Mouse (Mus musculus) neural tube, embryonic 15.5 days (tissue): ENCODE results near the gene Cenph. TPM values are rescaled to one million over a fixed set of nuclear protein-coding genes. Genes with fewer than 3 reads are reported as not detected.

Experiments used
- ATAC-seq: fragments of 200-750 bp; cut with Nextera tagmentation; 2 replicates; pipeline ENCODE4 v1.8.0; 2017; ENCODE audit warnings: mild to moderate bottlenecking, moderate TSS enrichment, moderate library complexity; ENCODE audit not compliant: low FRiP score
- H3K27ac ChIP-seq: fragments of 300-500 bp; sonication (generic); replicated peaks from 2 replicates; pipeline ENCODE4 v1.5.1; 2015; ENCODE audit warnings: mild to moderate bottlenecking, inconsistent platforms
- H3K27me3 ChIP-seq: fragments of 300-500 bp; sonication (generic); replicated peaks from 2 replicates; pipeline ENCODE4 v1.6.1; 2015; ENCODE audit warnings: inconsistent platforms
- H3K36me3 ChIP-seq: fragments of 300-500 bp; sonication (generic); 2 replicates; pipeline ENCODE4 v1.6.1; 2015; ENCODE audit warnings: inconsistent platforms
- H3K4me1 ChIP-seq: fragments of 300-500 bp; sonication (generic); 2 replicates; pipeline ENCODE4 v1.6.1; 2015; ENCODE audit warnings: inconsistent platforms
- H3K4me2 ChIP-seq: fragments of 300-500 bp; sonication (generic); 2 replicates; pipeline ENCODE4 v1.6.1; 2015; ENCODE audit warnings: inconsistent platforms, mild to moderate bottlenecking, moderate library complexity
- H3K4me3 ChIP-seq: fragments of 300-500 bp; sonication (generic); replicated peaks from 2 replicates; pipeline ENCODE4 v1.5.1; 2015; ENCODE audit warnings: mild to moderate bottlenecking, inconsistent platforms
- H3K9ac ChIP-seq: fragments of 300-500 bp; sonication (generic); replicated peaks from 2 replicates; pipeline ENCODE4 v1.6.1; 2015; ENCODE audit warnings: mild to moderate bottlenecking, inconsistent platforms
- H3K9me3 ChIP-seq: fragments of 300-500 bp; sonication (generic); replicated peaks from 2 replicates; pipeline ENCODE4 v1.6.1; 2016; ENCODE audit warnings: inconsistent platforms
- WGBS: fragments of 180-500 bp; shearing (Covaris S2); methylation state at CpG from one replicate; pipeline ENCODE4 v1.1.7; 2015; ENCODE audit warnings: mixed read lengths; 5-methylcytosine and 5-hydroxymethylcytosine counted together
- polyA plus RNA-seq: library from polyadenylated mRNA; unstranded; fragments of >200 nt; fragmentation: Nextera tagmentation; extraction: Ambion mirVana; gene quantifications from 2 replicates; pipeline ENCODE4 v1.2.1, GENCODE M21; 2015

Gene Cenph
- polyA plus RNA-seq, 1 experiment from 2014 or later = 5.9 TPM

GRCm38 (mm10) chr13:100785806-100786413, 10.2 kb upstream of the Cenph start:
- peak overlapping the region; percentile 36 for H3K9ac ChIP-seq
- ATAC-seq = peak; percentile 49; the same call in 1 of the 2 replicates
- H3K4me3 ChIP-seq = peak overlapping the region; percentile 56
- H3K4me1 ChIP-seq = peaks cover 5% of the 10 kb centered on the region
- H3K36me3 ChIP-seq = no peaks in the 10 kb centered on the region
- WGBS = under 1% methylated on average over 30 of the region's 30 CpGs
- no peaks in the 10 kb centered on the region for H3K9me3 ChIP-seq
- no peak overlapping the region for H3K27ac ChIP-seq
- no peaks in the 10 kb centered on the region for H3K27me3 ChIP-seq
- H3K4me2 ChIP-seq = peak overlapping the region; percentile 98

DNA sequence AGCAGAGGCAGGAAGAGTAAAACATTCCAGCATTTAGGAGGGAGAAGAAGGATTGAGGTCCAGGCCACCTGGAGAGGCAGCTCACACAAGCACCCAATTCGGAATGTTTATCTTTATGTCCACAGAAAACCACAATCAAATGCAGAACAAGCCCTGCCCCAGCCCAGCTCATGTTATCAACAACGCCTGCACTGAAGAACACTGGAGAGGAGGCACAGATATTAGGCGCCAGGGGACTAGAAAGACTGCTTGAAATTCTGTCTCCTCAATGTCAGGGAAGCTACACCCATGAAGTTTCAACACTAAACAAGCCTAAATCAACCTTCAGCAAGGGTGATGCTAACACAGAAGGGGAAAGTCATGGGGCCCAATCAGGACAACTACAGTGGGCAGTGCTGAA, 1.8 kb upstream of the Cenph start:
- no peak overlapping the region for H3K4me3 ChIP-seq
- no peaks in the 10 kb centered on the region for H3K27me3 ChIP-seq
- H3K4me1 ChIP-seq = peaks cover 15% of the 10 kb centered on the region
- H3K36me3 ChIP-seq = no peaks in the 10 kb centered on the region
- no peaks in the 10 kb centered on the region for H3K9me3 ChIP-seq
- no peak overlapping the region for H3K27ac ChIP-seq
- 82% methylated on average over 3 of the region's 3 CpGs for WGBS
- no peak overlapping the region for H3K9ac ChIP-seq
- H3K4me2 ChIP-seq = no peak overlapping the region
- no peak for ATAC-seq

DNA sequence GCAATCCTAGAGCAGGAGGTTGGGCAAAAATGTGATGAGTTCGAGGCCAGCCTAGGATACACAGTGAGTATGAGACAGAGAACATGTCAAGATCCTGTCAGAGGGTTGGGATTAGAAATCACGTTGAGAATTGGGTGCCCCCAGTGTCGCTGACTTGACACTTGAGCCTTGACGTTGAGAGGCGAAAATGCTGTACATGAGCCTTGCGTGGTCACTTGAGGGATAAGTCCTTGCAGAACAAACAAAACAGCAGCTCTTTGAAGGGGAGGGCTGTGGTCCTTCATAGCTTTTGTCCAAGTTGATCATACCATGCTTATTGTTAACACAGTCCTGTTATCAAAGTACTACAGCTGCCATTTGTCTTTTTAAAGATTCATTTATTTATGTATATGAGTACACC, 1.0 kb upstream of the Cenph start:
- H3K4me3 ChIP-seq = no peak overlapping the region
- no peaks in the 10 kb centered on the region for H3K27me3 ChIP-seq
- H3K9me3 ChIP-seq = no peaks in the 10 kb centered on the region
- ATAC-seq = no peak
- H3K4me1 ChIP-seq = peaks cover 15% of the 10 kb centered on the region
- no peak overlapping the region for H3K27ac ChIP-seq
- H3K9ac ChIP-seq = no peak overlapping the region
- peak overlapping the region; percentile 100; the same call in 1 of the 2 replicates for H3K4me2 ChIP-seq
- H3K36me3 ChIP-seq = no peaks in the 10 kb centered on the region
- 65% methylated on average over 6 of the region's 6 CpGs for WGBS

DNA sequence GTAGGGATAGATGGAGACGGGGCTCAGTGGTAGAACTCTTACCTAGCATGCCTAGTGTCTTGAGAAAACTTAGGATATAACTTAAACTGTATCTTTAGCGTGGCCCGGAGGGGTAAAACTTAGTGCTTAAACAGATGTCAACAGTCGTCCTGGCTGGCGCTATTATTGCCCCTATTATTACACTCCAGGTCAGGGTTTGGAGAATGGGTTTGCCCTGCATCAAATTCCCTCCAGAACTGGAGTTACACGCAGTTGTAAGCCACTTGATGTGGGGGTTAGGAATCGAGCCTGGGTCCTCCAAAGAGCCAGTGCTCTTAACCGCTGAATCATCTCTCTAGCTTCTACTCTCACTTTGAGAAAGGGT, 339 bp upstream of the Cenph start:
- Histone ChIP-seq H3K4me2 (peak overlapping the region; percentile 100), H3K9me3 (no peaks in the 10 kb centered on the region), H3K27me3 (no peaks in the 10 kb centered on the region), H3K4me1 (peaks cover 15% of the 10 kb centered on the region), H3K36me3 (no peaks in the 10 kb centered on the region), H3K27ac (peak overlapping the region; percentile 42), H3K4me3 (peak overlapping the region; percentile 68), H3K9ac (peak overlapping the region; percentile 60; the same call in 1 of the 2 replicates)
- WGBS = 12% methylated on average over 8 of the region's 8 CpGs
- ATAC-seq = no peak

- Histone ChIP-seq H3K9me3 (no peaks in the 10 kb centered on the region), H3K4me2 (peak overlapping the region; percentile 100), H3K4me1 (peaks cover 15% of the 10 kb centered on the region), H3K27me3 (no peaks in the 10 kb centered on the region), H3K27ac (no peak overlapping the region), H3K4me3 (peak overlapping the region; percentile 68; the same call in 1 of the 2 replicates), H3K9ac (no peak overlapping the region), H3K36me3 (no peaks in the 10 kb centered on the region)
- ATAC-seq = no peak
Observed at GRCm38 (mm10) chr13:100774704-100775103, 995 bp downstream of the Cenph start.

- WGBS = 95% methylated on average over 2 of the region's 2 CpGs
- Histone ChIP-seq H3K4me1 (no peaks in the 10 kb centered on the region), H3K27me3 (no peaks in the 10 kb centered on the region), H3K9me3 (no peaks in the 10 kb centered on the region), H3K36me3 (no peaks in the 10 kb centered on the region), H3K27ac (no peak overlapping the region), H3K9ac (no peak overlapping the region), H3K4me2 (no peak overlapping the region), H3K4me3 (no peak overlapping the region)
- ATAC-seq = no peak
Observed at GRCm38 (mm10) chr13:100755329-100755728, 20.4 kb downstream of the Cenph start.

DNA sequence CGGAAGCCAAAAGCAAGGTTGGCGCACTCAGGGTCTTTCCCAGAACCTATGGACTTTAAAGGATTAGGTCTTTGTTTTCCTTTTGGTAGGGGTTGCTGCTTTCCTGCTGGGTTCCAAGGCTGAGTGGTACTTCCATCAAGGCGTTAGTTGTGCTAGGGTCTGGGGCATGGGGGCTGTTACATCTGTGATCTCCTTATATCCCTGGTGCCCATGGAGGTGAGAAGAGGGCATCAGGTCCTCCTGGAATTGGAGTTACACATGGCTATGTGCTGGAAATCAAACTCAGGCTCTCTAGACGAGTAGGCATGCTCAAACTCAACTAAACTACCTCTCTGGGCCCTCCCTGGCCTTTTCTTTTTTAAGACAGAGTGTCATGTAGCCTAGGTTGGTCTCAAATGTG, 21.5 kb downstream of the Cenph start:
- 71% methylated on average over 4 of the region's 4 CpGs for WGBS
- no peaks in the 10 kb centered on the region for H3K27me3 ChIP-seq
- H3K9me3 ChIP-seq = no peaks in the 10 kb centered on the region
- no peak overlapping the region for H3K4me2 ChIP-seq
- no peaks in the 10 kb centered on the region for H3K4me1 ChIP-seq
- H3K4me3 ChIP-seq = no peak overlapping the region
- no peak overlapping the region for H3K9ac ChIP-seq
- no peak overlapping the region for H3K27ac ChIP-seq
- no peaks in the 10 kb centered on the region for H3K36me3 ChIP-seq
- no peak for ATAC-seq

- no peak for ATAC-seq
- no peaks in the 10 kb centered on the region for H3K27me3 ChIP-seq
- 88% methylated on average over 6 of the region's 6 CpGs for WGBS
- no peak overlapping the region for H3K27ac ChIP-seq
- H3K4me1 ChIP-seq = no peaks in the 10 kb centered on the region
- H3K9ac ChIP-seq = no peak overlapping the region
- H3K4me3 ChIP-seq = no peak overlapping the region
- H3K9me3 ChIP-seq = no peaks in the 10 kb centered on the region
- H3K36me3 ChIP-seq = no peaks in the 10 kb centered on the region
- H3K4me2 ChIP-seq = no peak overlapping the region
Observed at GRCm38 (mm10) chr13:100753011-100753410, 22.7 kb downstream of the Cenph start.

GRCm38 (mm10) chr13:100752529-100752928, 23.2 kb downstream of the Cenph start:
- Histone ChIP-seq H3K4me1 (no peaks in the 10 kb centered on the region), H3K4me2 (no peak overlapping the region), H3K27me3 (no peaks in the 10 kb centered on the region), H3K36me3 (no peaks in the 10 kb centered on the region), H3K27ac (no peak overlapping the region), H3K9me3 (no peaks in the 10 kb centered on the region), H3K4me3 (no peak overlapping the region), H3K9ac (no peak overlapping the region)
- ATAC-seq = no peak
- WGBS = 93% methylated on average over 8 of the region's 8 CpGs

GRCm38 (mm10) chr13:100751402-100751801, 24.3 kb downstream of the Cenph start:
- Histone ChIP-seq H3K36me3 (no peaks in the 10 kb centered on the region), H3K4me1 (no peaks in the 10 kb centered on the region), H3K27me3 (no peaks in the 10 kb centered on the region), H3K9ac (no peak overlapping the region), H3K4me3 (no peak overlapping the region), H3K27ac (no peak overlapping the region), H3K9me3 (no peaks in the 10 kb centered on the region), H3K4me2 (no peak overlapping the region)
- 86% methylated on average over 3 of the region's 3 CpGs for WGBS
- no peak for ATAC-seq

DNA sequence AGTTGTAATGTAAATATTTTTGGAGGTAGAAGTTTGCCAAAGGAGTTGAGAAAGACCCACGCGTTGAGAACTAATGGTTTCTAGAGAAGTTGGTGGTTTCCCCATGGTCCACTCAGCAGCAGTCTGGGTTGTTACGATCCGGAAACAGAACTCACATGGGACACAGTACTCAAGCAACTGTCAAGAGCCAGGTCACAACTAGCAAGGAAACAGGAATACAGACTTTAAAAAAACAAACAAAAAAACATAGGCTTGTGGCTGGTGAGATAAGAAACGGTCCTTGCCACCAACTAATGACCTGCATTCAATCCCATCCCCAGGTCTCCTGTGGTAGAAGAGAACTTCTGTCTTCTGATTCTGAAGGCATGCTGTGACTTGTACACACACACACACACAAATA, 24.9 kb downstream of the Cenph start:
- no peak overlapping the region for H3K27ac ChIP-seq
- no peak overlapping the region for H3K4me2 ChIP-seq
- no peak overlapping the region for H3K4me3 ChIP-seq
- no peaks in the 10 kb centered on the region for H3K4me1 ChIP-seq
- no peak for ATAC-seq
- H3K9me3 ChIP-seq = no peaks in the 10 kb centered on the region
- no peak overlapping the region for H3K9ac ChIP-seq
- 82% methylated on average over 5 of the region's 5 CpGs for WGBS
- no peaks in the 10 kb centered on the region for H3K27me3 ChIP-seq
- H3K36me3 ChIP-seq = no peaks in the 10 kb centered on the region

DNA sequence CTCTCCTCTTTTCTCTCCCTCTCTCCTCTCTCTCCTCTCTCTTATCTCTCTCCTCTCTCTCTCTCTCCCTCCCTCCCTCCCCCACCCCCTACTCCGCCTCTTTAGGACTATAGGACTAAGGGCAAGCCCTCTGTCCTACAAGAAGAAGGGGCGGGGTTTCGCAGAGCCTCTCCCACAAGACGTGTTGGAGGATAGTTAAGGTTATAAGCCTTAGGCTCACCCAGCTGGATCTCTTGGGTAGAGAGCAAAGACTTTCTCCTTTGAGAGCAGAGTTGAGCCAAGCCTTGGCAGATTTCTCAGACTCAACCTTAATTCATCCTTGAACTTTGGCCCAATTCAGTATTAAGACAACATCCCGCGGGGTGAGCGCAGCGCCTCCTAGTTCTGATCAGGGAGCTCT, 27.1 kb downstream of the Cenph start:
- Histone ChIP-seq H3K36me3 (no peaks in the 10 kb centered on the region), H3K9ac (no peak overlapping the region), H3K4me3 (no peak overlapping the region), H3K4me2 (no peak overlapping the region), H3K27me3 (no peaks in the 10 kb centered on the region), H3K4me1 (peaks cover 5% of the 10 kb centered on the region), H3K9me3 (no peaks in the 10 kb centered on the region), H3K27ac (no peak overlapping the region)
- WGBS = 52% methylated on average over 8 of the region's 8 CpGs
- ATAC-seq = no peak

DNA sequence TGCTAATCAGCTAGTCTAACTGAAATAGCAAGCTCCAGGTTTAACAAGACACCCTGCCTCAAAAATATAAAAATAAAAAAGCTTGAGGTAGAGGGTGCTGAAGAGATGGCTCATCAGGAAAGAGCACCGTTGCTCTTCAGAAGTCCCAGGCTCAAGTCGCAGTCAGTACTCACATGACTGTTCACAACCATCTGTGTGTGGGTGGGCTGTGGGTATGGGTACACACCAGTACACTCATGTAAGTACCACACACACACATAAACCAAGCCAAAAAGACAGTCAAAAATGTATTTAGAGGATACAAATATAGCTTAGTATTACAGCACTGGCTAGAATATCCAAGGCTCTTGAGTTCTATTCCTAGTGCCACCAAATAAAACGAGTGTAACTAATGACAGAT, 29.6 kb downstream of the Cenph start:
- Histone ChIP-seq H3K4me2 (no peak overlapping the region), H3K27ac (no peak overlapping the region), H3K9ac (no peak overlapping the region), H3K4me3 (no peak overlapping the region), H3K4me1 (peaks cover 20% of the 10 kb centered on the region), H3K9me3 (no peaks in the 10 kb centered on the region), H3K36me3 (no peaks in the 10 kb centered on the region), H3K27me3 (no peaks in the 10 kb centered on the region)
- ATAC-seq = no peak
- WGBS = 89% methylated on average over 3 of the region's 3 CpGs
